Mouse (Mus musculus) limb, embryonic 15.5 days (tissue): ENCODE data around the gene Ppp1r9b. TPM values are rescaled to one million over a fixed set of nuclear protein-coding genes. Genes with fewer than 3 reads are reported as not detected.

Experiments
- ATAC-seq: fragments of 200-750 bp; cut with Nextera tagmentation; 2 replicates; pipeline ENCODE4 v1.8.0; 2017; ENCODE audit warnings: low read depth, moderate TSS enrichment; ENCODE audit not compliant: insufficient number of reproducible peaks, low FRiP score, low TSS enrichment
- H3K27ac ChIP-seq: fragments of 300-500 bp; sonication (generic); 2 replicates; pipeline ENCODE4 v1.5.1; 2015; ENCODE audit warnings: moderate library complexity, mild to moderate bottlenecking, inconsistent platforms
- H3K27me3 ChIP-seq: fragments of 300-500 bp; sonication (generic); 2 replicates; pipeline ENCODE4 v1.6.1; 2015; ENCODE audit warnings: inconsistent platforms
- H3K36me3 ChIP-seq: fragments of 300-500 bp; sonication (generic); 2 replicates; pipeline ENCODE4 v1.6.1; 2015; ENCODE audit warnings: inconsistent platforms
- H3K4me1 ChIP-seq: fragments of 300-500 bp; sonication (generic); 2 replicates; pipeline ENCODE4 v1.6.1; 2015; ENCODE audit warnings: inconsistent platforms
- H3K4me2 ChIP-seq: fragments of 300-500 bp; sonication (generic); 2 replicates; pipeline ENCODE4 v1.6.1; 2015; ENCODE audit warnings: mild to moderate bottlenecking, inconsistent platforms
- H3K4me3 ChIP-seq: fragments of 300-500 bp; sonication (generic); 2 replicates; pipeline ENCODE4 v1.5.1; 2015; ENCODE audit warnings: mild to moderate bottlenecking, inconsistent platforms
- H3K9ac ChIP-seq: fragments of 300-500 bp; sonication (generic); 2 replicates; pipeline ENCODE4 v1.6.1; 2015; ENCODE audit warnings: inconsistent platforms
- H3K9me3 ChIP-seq: fragments of 300-500 bp; sonication (generic); 2 replicates; pipeline ENCODE4 v1.6.1; 2016; ENCODE audit warnings: inconsistent platforms
- WGBS: fragments of 180-500 bp; shearing (Covaris S2); methylation state at CpG from one replicate; pipeline ENCODE4 v1.1.7; 2015; 5-methylcytosine and 5-hydroxymethylcytosine counted together
- polyA plus RNA-seq: library from polyadenylated mRNA; unstranded; fragments of >200 nt; fragmentation: Nextera tagmentation; extraction: Ambion mirVana; gene quantifications from 2 replicates; pipeline ENCODE4 v1.2.1, GENCODE M21; 2015

Ppp1r9b gene
- polyA plus RNA-seq, 1 experiment from 2014 or later: 9.7 TPM

DNA sequence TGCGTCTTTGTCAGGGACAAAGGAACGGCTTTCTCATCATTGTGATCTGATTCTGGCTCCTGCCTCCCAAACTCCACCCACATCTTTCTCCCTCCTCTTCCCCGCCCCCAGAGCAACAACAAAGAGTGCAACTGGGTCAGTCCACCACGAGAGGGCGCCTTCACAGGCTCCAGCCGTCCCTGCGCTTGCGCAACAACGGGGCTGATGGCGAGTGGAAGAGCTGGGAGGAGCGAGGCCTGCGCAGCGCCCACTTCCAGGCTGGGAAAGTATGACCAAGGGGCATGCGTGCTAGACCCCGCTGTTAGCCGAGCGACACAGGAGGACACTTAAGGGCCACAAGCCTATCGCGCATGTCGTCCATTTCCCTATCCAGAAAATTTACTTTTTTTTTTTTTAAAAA lies 11.9 kb upstream of the Ppp1r9b start:
- Histone ChIP-seq H3K27me3 (no peaks in the 10 kb centered on the region), H3K4me2 (peak overlapping the region; percentile 44), H3K9ac (no peak overlapping the region), H3K27ac (no peak overlapping the region), H3K4me1 (peaks cover 11% of the 10 kb centered on the region), H3K4me3 (peak overlapping the region; percentile 30), H3K36me3 (no peaks in the 10 kb centered on the region), H3K9me3 (no peaks in the 10 kb centered on the region)
- under 1% methylated on average over 20 of the region's 20 CpGs for WGBS
- peak; percentile 86 for ATAC-seq

DNA sequence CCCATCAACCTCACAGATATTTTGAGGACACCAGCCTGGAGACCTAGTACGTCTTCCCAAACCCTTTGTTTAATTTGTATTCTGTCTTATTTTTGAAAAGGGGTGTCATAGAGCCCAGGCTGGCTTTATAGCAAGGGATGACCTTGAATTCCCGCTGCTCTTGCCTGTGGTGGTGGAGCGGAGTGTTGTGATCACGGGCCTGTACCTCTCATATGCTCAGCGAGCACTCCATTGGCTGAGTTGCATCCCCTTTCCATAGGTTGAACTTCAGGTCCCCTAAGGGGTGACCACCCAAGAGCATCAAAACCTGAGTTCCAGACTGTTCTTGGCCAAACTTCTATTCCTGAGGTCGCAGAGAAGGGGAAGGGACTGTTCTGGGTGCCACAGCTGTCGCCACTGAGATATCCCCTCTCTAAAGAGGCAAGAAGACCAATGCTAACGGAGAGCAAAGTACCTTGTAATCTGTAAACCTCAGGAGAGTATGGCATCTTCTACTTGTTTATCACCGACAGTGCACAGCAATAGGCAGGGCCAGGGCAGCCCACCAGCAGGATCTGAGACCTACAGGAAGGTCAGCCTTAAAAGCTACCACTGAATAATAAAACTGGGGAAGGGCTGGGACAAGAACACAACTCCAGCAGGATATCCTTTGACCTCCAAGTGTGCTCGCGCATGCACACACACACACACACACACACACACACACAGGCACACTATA lies 11.2 kb upstream of the Ppp1r9b start:
- Histone ChIP-seq H3K9ac (no peak overlapping the region), H3K27ac (no peak overlapping the region), H3K4me3 (peak overlapping the region; percentile 30), H3K36me3 (no peaks in the 10 kb centered on the region), H3K9me3 (no peaks in the 10 kb centered on the region), H3K27me3 (no peaks in the 10 kb centered on the region), H3K4me2 (no peak overlapping the region; the same call in 1 of the 2 replicates), H3K4me1 (peaks cover 11% of the 10 kb centered on the region)
- WGBS: 81% methylated on average over 11 of the region's 11 CpGs
- no peak for ATAC-seq

DNA sequence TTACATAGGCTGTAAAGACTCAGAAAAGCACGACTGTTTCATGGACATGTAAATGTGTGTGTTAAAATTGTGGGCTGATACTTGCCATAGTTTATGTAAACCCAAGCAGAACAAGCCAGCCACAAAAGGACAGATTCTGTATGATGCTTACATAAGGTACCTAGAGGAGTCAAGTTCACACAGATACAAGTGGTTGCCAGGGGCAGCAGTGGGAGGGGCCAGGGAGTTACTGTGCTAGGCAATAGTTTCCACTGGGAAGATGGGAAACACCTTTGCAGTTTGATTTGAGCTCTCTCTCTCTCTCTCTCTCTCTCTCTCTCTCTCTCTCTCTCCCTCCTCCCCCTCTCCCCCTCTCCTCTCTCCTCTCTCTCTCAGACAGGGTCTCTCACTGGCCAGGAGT lies 5.7 kb upstream of the Ppp1r9b start:
- Histone ChIP-seq H3K4me3 (no peak overlapping the region), H3K9ac (no peak overlapping the region), H3K4me1 (peaks cover 28% of the 10 kb centered on the region), H3K27me3 (no peaks in the 10 kb centered on the region), H3K9me3 (no peaks in the 10 kb centered on the region), H3K36me3 (no peaks in the 10 kb centered on the region), H3K4me2 (no peak overlapping the region), H3K27ac (no peak overlapping the region)
- no peak for ATAC-seq
- WGBS: 39% methylated on average over 1 of the region's 1 CpGs

DNA sequence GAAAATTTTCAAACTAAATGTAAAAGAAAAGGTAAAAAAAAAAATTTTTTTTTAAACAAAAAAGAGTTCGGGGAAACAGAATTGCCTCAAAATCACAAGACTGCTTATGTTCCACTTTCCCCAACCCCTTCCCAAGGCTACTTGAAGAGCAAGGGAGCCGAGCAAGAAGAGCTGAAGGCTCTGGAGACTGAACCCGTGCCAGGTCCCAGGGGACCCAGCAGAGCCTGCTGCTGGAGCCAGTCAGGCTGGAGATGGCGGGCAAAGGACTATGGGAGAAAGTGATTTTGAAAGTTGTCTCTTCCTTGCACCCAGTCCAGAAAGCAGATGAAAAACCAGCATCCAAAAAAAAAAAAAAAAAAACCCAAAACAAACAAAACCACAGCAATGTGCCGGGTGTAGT lies 5.0 kb upstream of the Ppp1r9b start:
- 72% methylated on average over 5 of the region's 5 CpGs for WGBS
- Histone ChIP-seq H3K27ac (no peak overlapping the region), H3K27me3 (no peaks in the 10 kb centered on the region), H3K4me2 (no peak overlapping the region), H3K4me1 (peaks cover 33% of the 10 kb centered on the region), H3K4me3 (no peak overlapping the region), H3K9ac (no peak overlapping the region), H3K9me3 (no peaks in the 10 kb centered on the region), H3K36me3 (no peaks in the 10 kb centered on the region)
- ATAC-seq: no peak

DNA sequence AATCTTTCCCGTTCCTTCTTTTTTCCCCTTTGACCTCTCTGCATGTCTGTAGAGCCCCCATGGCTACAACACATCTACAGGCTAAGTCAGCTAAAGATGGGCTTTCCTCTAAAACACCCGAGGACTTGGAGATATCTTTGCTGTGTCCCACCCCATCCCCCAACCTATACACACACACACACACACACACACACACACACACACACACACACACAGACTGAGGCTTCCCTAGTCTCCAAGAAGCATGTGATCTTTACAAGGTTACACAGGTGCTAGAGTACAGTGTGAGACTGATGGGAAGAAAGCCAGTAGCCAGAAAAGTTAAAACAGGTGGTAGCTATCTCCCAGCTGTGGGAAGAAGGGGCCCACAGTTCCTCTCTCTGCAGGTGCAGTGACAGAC lies 4.4 kb upstream of the Ppp1r9b start:
- no peak for ATAC-seq
- no peaks in the 10 kb centered on the region for H3K9me3 ChIP-seq
- 60% methylated on average over 2 of the region's 2 CpGs for WGBS

DNA sequence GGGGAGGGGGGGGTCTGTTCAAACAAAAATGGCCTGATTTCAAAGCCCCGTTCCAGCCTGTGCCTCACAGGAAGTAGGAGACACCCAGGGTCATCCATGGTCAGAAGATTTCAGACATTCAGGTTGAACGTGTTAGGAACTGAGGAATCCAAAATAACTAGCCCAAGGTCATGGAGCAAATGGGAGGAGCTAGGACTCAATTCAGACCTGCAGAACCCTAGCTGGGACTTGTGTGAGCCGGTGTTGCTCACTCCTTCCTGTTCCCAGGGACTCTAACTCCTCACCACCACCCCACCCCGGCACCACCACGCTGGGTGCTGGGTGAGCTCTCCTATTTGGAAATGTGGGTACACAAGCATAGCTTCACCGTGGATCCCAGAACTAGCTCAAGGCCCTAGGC lies 3.5 kb upstream of the Ppp1r9b start:
- Histone ChIP-seq H3K27ac (no peak overlapping the region), H3K4me2 (no peak overlapping the region), H3K4me1 (peaks cover 40% of the 10 kb centered on the region), H3K9me3 (no peaks in the 10 kb centered on the region), H3K9ac (no peak overlapping the region), H3K27me3 (no peaks in the 10 kb centered on the region), H3K4me3 (no peak overlapping the region), H3K36me3 (no peaks in the 10 kb centered on the region)
- ATAC-seq: no peak
- WGBS: 55% methylated on average over 6 of the region's 6 CpGs

More for the DNA sequence above, 4.4 kb upstream of the Ppp1r9b start:
- Histone ChIP-seq H3K4me3 (no peak overlapping the region), H3K4me2 (no peak overlapping the region), H3K4me1 (peaks cover 33% of the 10 kb centered on the region), H3K27me3 (no peaks in the 10 kb centered on the region), H3K27ac (no peak overlapping the region), H3K36me3 (no peaks in the 10 kb centered on the region), H3K9ac (no peak overlapping the region)

DNA sequence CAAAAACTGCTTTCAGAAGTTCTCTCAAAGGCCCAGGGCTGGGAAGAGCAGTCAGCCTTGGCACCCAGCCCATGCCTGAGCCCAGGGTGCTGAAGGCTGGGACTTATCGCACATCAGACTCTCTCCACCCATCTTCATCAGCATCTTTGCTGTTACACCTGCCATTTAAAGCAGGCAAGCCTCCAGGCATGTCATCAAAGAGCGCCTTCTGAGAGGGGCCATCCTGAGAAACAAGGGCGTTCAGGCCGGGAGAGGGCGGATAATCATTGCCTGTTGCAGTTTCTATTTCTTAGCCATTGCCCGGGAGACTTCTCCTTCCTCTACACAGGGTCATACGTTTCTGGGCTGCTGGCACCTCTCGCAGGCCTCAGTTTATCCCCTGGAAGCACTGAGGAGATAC lies 3.0 kb upstream of the Ppp1r9b start:
- WGBS: 62% methylated on average over 8 of the region's 8 CpGs
- Histone ChIP-seq H3K36me3 (no peaks in the 10 kb centered on the region), H3K27ac (no peak overlapping the region), H3K4me3 (no peak overlapping the region), H3K4me2 (no peak overlapping the region), H3K4me1 (peaks cover 46% of the 10 kb centered on the region), H3K27me3 (no peaks in the 10 kb centered on the region), H3K9ac (no peak overlapping the region), H3K9me3 (no peaks in the 10 kb centered on the region)
- ATAC-seq: no peak

DNA sequence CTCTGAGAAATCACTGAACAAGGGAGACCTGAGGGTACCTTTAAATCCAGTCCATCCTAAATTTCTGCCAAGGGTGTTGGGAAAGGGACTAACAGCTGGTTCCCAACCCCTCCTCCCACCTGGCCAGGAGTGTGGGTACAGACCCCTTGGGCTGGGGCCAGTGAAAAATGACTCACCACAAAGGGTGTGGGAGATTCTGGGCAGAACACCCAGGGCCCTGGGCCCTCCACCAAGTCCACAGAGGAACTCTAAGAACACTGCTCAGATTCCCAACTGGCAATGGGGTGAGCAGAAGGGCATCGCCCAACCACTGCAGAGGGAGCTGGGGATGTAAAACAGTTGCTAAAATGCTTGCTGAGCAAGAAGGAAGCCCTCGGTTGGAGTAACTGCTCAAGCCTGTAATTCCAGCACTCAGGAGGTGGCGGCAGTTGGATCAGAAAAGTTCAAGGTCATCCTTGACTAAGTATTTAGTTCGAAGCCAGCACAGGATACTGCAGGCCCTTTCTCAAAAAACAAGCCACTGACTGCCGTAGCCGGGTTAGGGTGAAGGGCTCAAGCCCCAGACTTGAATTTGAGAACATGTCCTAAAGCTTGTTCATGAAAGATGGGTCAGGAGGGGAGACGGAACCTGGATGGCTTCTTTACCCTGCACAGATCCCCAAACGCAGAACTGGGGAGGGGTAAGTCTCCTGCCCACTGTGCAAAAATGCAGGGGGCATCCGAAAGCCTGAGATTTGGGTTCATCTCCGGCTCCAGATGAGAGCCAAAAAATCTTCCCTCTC lies 1.9 kb upstream of the Ppp1r9b start:
- Histone ChIP-seq H3K27me3 (no peaks in the 10 kb centered on the region), H3K4me1 (peaks cover 57% of the 10 kb centered on the region), H3K9ac (peak overlapping the region; percentile 28; the same call in 1 of the 2 replicates), H3K9me3 (no peaks in the 10 kb centered on the region), H3K4me2 (peak overlapping the region; percentile 93), H3K4me3 (peak overlapping the region; percentile 84), H3K27ac (peak overlapping the region; percentile 94), H3K36me3 (no peaks in the 10 kb centered on the region)
- 13% methylated on average over 10 of the region's 10 CpGs for WGBS
- ATAC-seq: no peak

DNA sequence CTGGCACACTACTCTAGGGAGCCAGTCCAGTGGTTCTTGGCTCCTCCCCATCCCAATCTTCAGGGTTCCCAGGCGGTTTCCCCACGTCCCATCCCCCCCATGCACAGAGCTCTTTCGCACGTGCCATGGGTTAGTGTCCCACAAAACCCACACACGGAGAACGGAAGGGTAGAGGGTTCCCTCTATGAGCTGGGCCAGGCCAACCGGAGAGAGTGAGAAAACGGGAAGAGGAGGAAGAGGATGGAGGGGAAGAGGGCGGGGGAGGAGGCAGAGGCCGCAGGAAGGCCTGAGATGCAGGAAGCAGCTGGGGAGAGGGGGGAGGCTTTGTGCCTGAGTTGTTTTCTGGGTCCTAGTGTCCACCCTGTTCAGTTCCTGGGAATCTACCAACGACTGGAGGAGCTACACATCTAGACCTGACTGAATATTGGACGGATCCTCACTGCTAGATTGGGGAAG lies 1.2 kb upstream of the Ppp1r9b start:
- H3K4me2 ChIP-seq: peak overlapping the region; percentile 93
- H3K27ac ChIP-seq: peak overlapping the region; percentile 94
- H3K9me3 ChIP-seq: no peaks in the 10 kb centered on the region
- peak overlapping the region; percentile 28; the same call in 1 of the 2 replicates for H3K9ac ChIP-seq
- peak; percentile 75 for ATAC-seq
- H3K27me3 ChIP-seq: no peaks in the 10 kb centered on the region
- H3K4me1 ChIP-seq: peaks cover 63% of the 10 kb centered on the region
- WGBS: under 1% methylated on average over 12 of the region's 12 CpGs
- H3K4me3 ChIP-seq: peak overlapping the region; percentile 84
- H3K36me3 ChIP-seq: 0 out of 2 replicates have a peak, but pooled peaks cover 1% of the 10 kb centered on the region

DNA sequence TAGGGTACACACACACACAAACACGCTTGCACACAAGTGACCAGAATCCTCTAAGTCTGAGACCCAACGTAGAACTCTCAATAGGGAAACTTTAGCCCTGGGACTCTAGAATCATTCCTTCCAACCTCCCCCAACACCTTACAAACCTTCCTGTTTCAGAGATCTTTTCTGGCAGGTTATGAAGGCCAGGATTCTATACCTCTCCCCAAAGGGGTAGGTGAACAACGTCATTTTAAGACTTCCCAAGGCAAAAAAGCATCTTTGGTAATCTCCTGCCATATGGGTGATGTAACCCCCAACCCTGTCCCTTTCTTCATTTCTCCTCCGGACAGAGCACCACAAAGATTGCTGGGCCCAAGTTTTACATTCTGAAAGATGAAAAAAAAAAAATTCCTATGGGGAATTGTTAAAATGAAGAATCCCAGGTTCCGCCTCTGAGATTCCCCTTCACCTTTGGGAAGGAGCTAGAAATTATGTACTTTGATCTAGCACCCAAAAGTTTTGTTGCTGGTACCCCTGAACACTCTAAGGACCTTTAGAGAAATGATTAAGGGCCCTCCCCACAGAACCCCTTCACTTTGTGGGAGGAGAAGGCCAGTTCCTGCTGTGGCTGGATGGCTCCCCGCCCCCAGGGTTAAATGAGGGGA lies 610 bp upstream of the Ppp1r9b start:
- Histone ChIP-seq H3K4me2 (peak overlapping the region; percentile 93), H3K36me3 (0 out of 2 replicates have a peak, but pooled peaks cover 5% of the 10 kb centered on the region), H3K9me3 (no peaks in the 10 kb centered on the region), H3K27ac (peak overlapping the region; percentile 94), H3K9ac (peak overlapping the region; percentile 82; the same call in 1 of the 2 replicates), H3K27me3 (no peaks in the 10 kb centered on the region), H3K4me1 (peaks cover 69% of the 10 kb centered on the region), H3K4me3 (peak overlapping the region; percentile 84)
- no peak for ATAC-seq
- 40% methylated on average over 6 of the region's 6 CpGs for WGBS

DNA sequence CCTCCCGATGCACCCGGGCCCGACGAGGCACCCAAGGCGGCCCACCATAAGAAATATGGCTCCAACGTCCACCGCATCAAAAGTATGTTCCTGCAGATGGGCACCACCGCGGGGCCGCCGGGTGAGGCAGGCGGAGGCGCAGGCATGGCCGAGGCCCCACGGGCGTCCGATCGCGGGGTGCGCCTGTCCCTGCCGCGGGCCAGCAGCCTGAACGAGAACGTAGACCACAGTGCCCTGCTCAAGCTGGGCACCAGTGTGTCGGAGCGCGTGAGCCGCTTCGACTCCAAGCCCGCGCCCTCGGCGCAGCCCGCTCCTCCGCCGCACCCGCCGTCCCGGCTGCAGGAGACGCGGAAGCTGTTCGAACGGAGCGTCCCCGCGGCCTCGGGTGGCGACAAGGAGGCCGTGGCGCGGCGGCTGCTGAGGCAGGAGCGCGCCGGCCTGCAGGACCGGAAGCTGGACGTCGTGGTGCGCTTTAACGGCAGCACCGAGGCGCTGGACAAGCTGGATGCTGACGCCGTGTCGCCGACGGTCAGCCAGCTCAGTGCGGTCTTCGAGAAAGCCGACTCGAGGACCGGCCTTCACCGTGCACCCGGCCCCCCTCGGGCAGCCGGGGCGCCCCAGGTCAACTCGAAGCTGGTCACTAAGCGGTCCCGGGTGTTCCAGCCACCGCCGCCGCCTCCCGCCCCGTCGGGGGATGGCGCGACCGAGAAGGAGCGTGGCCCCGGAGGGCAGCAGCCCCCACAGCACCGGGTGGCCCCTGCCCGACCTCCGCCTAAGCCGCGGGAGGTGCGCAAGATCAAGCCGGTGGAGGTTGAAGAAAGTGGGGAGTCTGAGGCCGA lies 1.0 kb downstream of the Ppp1r9b start:
- Histone ChIP-seq H3K9ac (peak overlapping the region; percentile 82), H3K9me3 (no peaks in the 10 kb centered on the region), H3K4me1 (peaks cover 81% of the 10 kb centered on the region), H3K4me3 (peak overlapping the region; percentile 84), H3K36me3 (peaks cover 12% of the 10 kb centered on the region), H3K27me3 (no peaks in the 10 kb centered on the region), H3K27ac (peak overlapping the region; percentile 94), H3K4me2 (peak overlapping the region; percentile 93)
- under 1% methylated on average over 85 of the region's 99 CpGs for WGBS
- ATAC-seq: no peak
